Mouse (Mus musculus) frontal cortex, adult 2 months (tissue): ENCODE results near the gene Mpp3. TPM values are rescaled to one million over a fixed set of nuclear protein-coding genes. Genes with fewer than 3 reads are reported as not detected.
"Not testable (repeated sequence)": the region's sequence is repeated elsewhere in the genome, so short reads cannot be mapped to it uniquely, and the experiment has no call there.

ENCODE experiments used
- DNase-seq, 2 experiments: peaks; one replicate each; pipeline ENCODE4 v3.0.0; 2022; ENCODE audit warnings: low spot score in 1 of 2; ENCODE audit errors: extremely low spot score in 1 of 2
- polyA plus RNA-seq: library from polyadenylated mRNA; depleted of rRNA; stranded (reverse); fragments of >200 nt; gene quantifications from 2 replicates; pipeline ENCODE4 v1.2.3, GENCODE M21; 2012

The Mpp3 gene
- polyA plus RNA-seq, 1 experiment = 51.0 TPM

DNA sequence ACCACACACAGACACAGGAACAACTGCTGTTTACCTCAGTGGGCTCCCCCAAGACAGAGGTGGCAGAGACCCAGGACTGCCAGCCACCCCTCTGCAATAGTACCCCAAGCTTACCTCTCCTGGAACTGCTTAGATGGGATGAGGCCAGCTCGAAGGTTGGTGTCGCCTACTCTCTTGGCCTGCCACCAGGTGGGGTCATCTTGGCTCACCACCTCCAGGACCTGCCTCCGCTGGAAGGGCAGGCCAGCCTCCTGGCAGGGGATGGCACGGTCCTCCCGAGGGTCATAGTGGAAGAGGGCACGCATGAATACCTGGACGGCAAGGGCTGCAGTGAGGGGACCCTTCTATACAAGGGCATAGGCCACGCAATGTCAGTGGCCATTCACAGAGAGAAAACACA is 15.1 kb downstream of the Mpp3 start:
- DNase-seq = no peak

DNA sequence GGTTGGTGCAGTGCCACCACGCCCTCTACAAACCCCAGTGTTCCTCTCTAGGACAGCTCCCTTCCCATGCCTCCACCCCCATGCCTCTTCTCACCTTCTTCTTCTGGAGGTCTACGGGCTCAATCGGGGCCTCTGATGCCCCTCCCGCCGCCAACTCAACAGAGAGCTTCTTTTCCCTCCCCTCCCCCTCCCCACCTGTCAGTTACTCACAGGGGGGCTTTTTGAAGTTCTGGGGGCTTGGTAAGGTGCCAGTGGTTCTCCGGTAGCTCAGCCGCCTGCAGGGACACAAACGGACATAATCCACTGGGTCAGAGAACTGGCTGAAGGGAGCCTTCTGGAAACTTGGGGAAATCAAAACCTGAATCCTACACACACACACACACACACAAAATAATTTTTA is 16.8 kb downstream of the Mpp3 start:
- no peak for DNase-seq

DNA sequence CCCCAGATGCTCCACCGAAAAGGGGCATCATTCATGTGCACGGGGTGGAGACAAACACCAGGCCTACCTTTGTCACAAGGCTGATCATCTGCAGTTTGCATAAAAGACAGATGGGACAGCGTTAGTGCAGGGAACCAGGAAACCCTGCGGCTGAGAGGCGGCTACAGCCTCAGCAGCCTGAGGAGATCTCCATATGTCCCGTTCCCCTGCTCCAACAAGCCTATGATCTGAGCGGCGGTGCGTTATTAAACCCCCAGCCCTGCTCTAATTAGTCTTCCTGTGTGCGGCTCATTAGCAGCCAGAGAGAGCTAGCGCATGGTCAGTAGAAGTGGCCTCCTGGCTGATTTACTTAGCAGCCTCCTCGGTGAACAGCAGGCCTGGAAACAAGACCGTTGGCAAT is 18.1 kb downstream of the Mpp3 start:
- no peak for DNase-seq

DNA sequence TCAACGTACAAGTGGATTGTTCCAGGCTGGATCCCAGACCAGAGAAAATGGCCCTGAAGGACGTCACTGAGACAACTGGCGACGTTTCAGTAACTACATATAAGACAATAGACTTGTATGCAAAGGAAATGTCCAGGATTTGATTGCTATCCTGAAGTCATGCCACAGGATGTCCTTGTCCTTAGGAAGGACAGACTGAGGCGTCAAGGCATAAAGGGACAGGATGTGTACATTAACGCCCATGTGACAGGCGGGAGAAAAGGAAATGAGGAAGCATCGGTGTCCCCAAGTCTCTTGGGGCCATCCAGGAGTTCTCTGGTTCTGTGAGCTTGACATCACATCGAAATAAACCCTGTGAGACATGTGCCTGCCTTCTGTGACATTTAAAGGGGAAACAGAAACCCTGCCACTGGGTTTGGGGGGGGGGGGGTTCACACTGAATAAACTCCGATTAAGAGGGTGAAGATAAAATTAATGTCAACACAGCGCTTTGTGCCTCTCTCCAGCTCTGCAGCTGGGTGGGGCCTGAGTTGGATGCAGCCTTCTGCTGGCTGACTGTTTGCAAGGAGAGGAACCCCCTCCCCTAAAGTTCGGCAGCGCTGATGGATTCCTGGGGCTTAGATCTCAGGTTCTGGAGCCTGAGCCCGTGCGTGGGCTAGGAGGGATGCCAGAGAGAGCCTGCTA is 19.2 kb downstream of the Mpp3 start:
- DNase-seq = no peak

DNA sequence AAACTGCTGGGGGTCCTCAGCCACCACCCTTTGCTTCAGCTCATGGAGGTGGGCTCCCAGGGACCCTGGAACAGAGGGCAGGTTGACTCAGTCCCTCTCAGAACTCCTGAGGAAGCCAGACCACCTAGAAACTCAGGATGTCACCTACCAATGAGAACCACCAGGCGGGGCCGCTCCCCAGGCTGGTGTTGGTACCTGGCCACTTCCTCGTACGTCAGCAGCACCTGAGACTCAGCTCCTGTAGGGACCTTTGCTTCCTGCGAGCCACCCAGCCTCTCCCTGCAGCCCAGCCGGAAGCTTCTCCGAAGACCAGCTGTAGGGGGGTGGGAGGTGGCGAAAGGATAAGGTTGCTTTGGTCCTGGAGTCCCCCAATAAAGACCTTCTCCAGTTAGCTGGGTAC is 19.9 kb downstream of the Mpp3 start:
- no peak for DNase-seq

DNA sequence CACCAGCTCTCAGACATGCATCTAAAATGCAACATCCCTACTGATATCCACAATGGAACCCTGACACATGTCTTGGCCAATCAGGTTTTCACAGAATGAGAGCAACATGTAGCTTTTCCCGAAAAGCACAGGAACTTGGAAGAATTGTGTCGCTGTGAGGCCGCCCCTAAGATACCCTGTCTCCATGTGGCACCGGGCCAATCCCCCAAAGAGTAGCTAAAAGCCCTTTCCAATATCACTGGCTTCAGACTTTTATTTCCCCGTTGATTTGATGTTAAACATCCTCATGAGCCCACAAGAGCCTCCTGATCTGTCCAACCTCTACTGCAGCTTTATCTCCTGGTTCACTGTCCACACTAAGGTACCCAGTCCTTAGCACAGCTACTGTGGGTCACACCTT is 21.6 kb downstream of the Mpp3 start:
- DNase-seq = no peak

DNA sequence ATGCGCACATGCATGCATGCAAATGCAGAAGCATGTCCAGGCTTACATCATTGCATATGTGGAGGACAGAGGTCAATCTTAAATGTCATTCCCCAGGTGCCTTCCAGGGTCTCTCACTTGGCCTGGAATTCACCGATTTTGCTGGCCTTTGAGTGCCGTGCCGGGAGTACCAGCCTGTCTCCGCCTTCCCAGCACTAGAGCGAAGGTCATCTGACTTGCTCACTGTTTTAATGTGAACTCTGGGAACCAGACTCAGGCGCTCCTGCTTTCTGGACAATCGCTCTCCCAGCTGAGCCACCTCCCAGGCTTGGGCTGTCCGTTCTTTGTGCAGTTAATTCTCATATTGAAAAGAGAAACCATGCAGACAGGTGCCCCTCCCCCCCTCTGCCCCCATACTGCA is 22.0 kb downstream of the Mpp3 start:
- DNase-seq = no peak

DNA sequence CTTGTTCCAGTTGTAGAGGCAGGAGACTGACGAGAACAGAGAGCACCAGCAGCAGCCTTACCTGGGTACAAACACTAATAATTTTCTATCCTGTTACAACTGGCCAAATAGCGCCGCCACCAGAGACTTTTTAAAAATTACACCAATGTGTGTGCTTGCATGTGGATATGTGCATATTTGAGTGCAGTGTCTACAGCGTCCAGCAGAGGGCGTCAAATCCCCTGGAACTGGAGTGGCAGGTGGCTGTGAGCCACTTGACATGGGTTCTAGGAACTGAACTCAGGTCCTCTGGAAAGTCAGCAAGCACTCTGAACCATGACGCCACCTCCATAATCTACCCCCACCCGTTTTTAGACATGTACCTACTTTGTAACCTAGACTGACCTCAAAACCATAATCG is 24.0 kb downstream of the Mpp3 start:
- DNase-seq = no peak

DNA sequence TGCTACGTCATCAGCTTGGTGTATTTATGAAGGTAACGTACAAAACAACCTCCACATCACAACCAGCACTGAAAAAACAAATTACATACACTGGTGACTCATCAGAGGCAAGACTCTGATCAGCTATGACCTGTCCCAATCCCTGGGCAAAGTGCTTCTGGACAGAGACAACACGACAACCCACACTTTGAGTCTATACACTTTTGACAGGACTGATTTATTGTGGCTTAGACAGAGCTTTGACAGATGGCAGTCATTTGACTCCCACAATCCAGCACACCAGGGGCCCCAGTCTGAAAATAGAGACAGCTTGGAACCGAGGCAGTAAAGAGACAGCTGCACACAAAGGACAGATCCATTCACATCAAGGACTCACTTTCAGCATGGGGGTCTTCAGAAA is 28.8 kb downstream of the Mpp3 start:
- no peak for DNase-seq

DNA sequence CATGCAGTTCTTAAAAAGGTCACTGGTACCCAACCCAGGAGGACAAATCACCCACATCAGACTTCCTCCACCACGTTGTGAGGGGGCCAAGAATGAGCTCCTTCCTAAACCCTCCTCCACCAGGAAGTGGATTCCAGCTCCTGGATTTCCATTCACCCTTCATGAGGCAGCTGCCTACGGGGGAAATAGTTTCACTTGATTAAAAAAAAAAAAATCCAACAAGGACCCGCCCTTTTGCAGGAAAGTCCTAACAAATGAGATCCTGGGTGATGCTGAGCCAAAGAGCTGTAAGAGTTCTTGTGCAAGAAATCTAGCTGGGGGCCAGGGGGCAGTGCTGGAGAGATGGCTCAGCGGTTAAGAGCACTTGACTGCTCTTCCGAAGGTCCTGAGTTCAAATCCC is 30.0 kb downstream of the Mpp3 start:
- no peak for DNase-seq

DNA sequence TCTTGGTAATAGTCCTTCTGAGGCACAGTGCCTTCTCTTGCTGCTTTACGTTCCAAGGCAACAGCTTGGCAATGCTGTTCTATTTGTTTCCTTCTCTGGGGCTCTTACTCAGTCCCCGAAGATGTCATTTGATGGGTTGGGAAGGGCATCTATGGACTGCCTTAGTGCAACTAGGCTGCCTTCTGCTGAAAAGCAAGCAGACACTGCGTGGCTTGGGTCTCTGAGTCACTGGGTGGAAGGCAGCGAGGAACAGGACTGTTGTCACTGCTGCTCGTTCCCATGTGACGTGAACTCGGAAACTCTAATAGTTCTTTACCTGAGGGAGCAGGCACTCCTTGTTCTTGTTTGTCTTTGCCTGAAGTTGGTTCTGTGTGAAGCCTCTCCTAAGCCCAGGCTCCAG is 32.3 kb downstream of the Mpp3 start:
- no peak for DNase-seq

DNA sequence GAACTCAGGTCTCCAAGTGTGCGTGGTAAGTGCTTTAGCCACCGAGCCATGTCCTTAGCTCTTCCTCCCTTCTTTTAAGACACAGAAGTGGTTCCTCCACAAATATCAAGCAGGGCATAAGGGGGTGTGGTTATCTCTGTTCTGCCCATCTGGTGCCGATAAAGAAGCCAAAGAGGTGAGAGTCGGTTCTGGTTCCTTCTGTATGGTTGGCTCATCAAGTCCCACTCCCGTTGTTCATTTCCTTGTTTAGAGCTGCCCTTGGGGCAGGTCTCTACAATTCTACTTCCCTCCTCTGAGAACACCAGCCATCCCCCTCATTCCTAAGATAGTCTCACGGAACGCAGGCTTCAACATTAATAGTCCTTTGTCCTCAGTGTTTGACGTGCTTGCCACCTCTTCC is 34.2 kb downstream of the Mpp3 start:
- no peak for DNase-seq

DNA sequence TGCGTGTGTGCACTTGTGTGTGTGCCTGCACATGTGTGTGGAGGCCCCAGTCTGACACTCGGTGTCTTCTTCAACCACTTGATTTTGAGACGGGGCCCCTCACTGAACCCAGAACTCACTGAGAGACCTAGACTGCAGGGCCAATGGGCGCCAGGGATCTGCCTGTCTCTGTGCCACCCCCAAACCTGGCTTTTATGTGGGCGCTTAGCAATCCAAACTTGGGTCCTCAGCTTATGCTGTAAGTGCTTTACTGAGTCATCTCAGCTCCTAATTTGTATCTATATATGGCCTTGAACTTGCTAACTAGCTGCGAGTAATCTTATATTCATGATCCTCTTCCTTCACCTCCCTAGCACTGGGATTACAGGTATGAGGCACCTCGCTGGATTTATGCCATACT is 35.9 kb downstream of the Mpp3 start:
- peak; percentile 76 for DNase-seq

DNA sequence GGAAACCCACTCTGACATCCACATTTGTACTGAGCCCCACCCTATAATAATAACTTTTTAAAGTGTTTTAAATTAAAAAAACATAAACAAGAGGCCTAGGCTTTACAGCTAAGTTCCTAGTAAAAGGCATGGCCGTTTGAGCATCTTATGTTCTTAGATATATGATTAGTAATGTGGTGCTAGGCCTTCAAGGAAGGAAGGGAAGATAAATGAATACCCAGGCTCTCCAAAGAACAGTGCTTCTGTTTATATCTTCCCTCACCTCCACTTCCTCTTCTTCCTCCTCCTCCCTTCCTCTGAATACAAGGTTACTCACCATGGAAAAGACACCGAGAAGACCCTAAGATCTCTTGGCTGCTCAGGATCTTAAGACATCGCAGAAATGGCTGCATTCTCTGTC is 36.4 kb downstream of the Mpp3 start:
- DNase-seq = no peak

DNA sequence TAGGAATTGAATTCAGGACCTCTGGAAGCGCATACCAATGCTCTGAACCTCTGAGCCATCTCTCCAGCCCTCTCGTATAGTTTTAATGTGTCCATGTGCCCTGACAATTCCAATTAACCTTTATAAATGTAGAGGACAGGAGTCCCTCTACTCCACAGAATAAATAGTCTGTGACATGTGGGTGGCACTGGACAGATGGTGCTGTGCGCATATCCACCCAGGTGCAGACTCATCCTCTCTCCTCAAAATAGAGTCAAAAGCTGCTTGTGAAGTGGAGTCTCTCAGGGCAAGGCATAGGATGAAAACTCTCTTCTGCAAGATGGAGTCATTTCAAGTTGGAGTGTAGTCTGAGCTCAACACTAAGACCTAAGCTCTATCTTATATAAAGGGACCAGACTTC is 38.0 kb downstream of the Mpp3 start:
- DNase-seq = peak; percentile 58 to 76

DNA sequence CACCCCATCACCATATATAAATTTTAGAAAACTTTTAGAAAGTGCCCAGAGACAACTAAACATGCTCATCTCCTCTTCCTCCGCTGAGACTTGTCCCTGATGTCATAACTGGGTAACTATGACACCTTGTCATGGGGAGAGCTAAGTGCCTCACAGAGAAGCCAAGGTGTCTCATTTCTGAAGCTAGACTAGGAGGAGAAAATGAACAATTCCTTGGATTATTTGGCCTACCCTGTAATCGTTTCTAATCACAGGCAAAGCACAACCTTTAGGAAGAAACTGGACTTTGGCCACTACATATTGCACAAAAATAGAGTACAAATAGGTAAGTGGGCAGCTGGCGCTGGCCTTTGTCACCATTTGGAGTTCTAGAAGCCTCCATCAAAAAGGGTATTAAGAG is 41.3 kb downstream of the Mpp3 start, which contains the start of gene Dusp3:
Dusp3 (minus strand) TSS at position 101 of the 400 bp plus-strand sequence.
- no peak for DNase-seq

DNA sequence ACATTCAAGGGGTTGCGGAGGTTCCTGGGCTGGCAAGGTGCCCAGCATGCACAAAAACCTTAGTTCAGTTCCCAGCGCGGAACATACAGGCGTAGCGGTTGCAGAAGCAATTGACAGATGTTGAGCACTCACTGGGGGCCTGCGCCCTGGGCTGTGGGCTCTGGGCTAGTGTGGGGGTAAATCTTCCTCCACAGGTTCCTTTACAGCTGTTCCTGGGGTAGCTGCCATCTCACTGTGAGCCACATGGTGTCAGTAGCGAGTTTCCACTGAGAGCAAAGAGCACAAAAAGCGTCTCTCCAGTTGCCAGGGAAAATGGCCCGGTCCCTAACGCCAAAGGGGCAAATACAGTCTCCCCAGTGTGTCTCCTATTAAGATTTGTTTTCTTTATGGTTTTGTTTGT is 42.3 kb downstream of the Mpp3 start:
- peak; percentile 79 to 95 for DNase-seq

DNA sequence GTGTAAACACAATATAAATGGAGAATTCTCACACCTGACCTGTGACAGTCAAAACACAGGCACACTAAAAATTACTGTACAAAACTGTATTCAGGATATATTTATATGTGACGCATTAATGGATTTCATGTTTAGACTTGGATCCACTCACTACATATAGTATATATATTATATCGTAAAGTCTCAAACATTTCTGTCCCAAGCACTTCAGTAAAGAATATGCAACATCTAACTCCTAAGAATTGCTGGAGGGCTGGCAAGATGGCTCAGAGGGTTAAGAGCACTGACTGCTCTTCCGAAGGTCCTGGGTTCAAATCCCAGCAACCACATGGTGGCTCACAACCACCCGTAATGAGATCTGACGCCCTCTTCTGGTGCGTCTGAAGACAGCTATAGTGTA is 42.8 kb downstream of the Mpp3 start:
- DNase-seq = not testable (repeated sequence)

DNA sequence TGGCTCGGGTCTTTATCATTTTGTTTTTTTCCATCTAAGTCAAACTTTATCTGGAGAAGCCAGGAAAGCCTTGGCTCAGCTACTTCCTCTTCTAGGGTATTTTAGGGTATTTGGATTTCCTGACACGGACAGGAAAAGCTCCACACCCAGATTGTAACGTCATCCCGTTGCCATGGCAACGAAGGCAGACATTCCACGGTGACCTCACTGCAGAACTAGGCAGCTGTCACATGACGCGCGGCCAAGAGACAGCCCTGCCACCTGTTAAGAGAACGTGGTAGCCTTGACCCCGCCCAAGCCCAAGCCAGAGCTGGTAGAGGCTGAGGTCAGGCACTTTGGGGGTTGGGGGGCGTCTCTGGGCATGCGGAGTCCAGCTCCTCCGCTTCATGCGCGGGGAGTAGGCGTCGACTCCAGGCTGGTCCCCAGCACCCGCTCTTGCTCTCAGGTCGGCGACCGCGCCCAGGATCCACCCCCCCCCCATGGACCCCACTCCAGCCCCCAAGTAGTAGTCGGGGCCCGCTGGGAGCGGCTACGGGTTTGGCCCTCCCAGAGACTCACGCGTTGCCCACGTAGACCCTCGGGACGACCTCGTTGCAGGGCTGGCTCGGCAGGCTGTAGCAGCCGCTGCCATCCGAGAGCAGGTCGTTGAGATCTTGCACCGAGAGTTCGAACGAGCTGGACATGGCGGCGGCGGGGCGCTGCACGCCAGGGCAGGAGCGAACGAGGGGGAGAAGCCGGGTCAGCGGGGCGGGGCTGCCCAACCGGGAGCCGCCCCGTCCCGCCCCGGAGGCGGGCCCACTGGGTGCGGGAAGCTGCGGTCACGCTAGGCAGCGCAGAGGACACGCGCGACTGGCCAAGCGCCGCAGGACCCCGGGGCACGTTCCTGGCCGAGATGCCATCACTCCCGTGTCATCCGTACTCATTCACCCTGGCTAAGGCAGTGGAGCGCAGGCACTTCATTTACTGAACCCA is 43.9 kb downstream of the Mpp3 start, which contains the start of gene Cfap97d1:
Cfap97d1 (plus strand) TSS at position 226 of the 972 bp plus-strand sequence.
- peak; percentile 95 to 97 for DNase-seq

DNA sequence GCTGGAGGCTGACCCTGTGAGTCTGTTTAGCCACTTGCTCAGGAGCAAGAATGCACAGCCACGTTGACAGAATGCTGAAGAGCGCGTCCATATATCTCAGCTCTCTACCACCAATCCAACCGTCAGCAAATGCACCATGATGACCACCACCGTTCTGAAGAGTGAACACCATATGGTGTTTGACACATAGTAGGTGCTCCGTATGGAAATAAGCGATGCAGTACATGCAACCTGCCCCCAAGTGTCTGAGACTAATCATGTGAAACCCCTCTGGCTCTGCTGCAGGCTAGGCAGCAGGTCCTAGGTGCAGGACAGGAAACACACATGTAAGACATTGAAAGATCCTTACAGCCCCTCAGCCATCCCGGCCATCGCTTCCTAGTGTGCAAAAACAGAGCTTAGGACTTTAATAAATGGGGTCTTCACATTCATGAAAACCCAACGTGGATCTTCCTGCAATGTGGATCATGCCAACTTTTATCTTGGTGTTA is 44.8 kb downstream of the Mpp3 start:
- DNase-seq = no peak

DNA sequence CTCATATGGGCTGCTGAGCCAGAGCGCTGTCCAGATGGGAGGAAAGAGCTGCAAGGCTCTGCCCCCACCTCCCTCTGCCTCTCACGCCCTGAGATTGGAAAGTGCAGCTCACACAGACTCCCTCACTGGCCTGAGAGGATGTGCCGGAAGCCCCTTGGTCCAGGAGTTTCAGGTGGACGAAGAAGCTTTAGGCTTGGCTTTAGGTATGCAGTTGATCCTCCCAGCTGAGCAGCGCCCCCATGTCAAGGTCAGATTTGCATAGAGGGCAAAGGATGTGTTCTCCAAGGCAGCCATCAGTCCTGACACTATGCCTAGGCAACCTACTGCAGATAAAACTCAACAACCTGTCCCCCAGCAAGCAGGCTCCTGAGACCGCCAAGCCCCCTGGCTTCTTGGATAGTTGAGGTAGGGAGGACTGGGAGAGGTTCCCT is 45.3 kb downstream of the Mpp3 start:
- DNase-seq = no peak

DNA sequence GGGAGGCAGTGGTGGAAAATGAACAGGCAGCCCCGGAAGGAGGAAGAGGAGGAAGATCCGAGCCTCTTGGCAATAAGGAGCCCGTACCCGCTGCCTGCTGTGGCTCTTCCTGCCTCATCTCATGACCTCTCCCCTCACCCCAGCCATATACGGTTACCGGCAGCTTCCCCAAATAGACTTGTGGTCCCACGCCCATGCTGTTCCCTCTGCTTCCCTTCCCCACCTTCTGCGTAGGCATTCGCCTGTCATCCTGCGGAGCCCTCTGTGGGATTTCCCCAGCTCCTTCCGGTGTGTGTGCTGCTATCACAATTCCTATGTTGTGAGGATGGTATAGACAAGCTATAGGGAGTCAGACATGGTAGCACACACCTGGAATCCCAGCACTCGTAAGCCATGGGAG is 46.4 kb downstream of the Mpp3 start:
- DNase-seq = peak in 1 of 2 experiments; percentile 70
